Mouse (Mus musculus) gastrocnemius, adult 8-10 months (tissue): Measurements from ENCODE around the gene Ugt3a1. TPM values are rescaled to one million over a fixed set of nuclear protein-coding genes. Genes with fewer than 3 reads are reported as not detected.
"Not testable (repeated sequence)": the region's sequence is repeated elsewhere in the genome, so short reads cannot be mapped to it uniquely, and the experiment has no call there.

Experiments used
- DNase-seq, 2 experiments: peaks; one replicate each; pipeline ENCODE4 v3.0.0; 2022; ENCODE audit warnings: low spot score in 2 of 2
- total RNA-seq, 4 experiments: library from RNA; stranded (reverse); gene quantifications; 2 replicates each; pipeline ENCODE4 v1.2.4; 2022

The Ugt3a1 gene
- total RNA-seq: not detected

DNA sequence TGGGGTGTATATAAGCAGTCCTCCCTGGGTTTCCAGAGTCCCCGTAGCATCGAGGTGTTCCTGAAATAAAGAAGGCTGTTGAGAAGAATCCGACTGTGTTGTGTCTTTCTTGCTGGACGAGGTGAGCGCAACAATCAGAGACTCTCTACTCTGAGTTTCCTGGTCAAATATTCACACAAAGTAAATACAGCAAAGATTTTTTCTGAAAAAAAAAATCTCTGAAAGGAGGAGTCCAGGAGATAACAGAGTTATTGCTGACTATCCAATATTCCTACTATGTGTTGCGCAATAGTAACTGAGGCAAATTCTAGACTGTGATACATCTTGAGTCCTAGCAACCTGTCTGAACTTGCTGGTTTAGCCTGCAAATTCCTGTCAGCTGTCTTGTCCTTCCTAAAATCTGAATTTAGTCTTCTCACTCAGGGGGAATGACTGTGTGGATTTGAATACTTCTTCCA is at the start of gene Ugt3a1:
Gene Ugt3a1, plus strand, starts transcription at position 51 of the 458 bp plus-strand sequence.
- no peak for DNase-seq

DNA sequence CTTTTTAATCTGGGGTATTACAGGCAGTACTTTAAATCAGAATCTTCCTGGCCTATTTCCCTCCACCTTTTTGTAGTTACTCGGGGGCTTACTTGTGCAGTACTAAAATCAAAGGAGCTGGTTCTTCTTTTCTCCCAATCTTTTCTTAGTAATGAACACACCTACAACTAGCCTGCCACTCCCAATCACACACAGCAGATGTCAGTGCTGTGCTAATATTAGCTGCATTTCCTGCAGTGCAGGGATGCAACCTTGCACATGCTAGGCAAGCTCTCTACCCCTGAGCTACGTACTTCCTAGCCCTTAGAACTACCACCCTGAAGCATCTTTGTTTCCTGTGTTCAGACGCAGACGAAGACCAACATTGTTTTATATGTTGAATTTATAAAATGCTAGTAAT is 45.8 kb upstream of the Ugt3a1 start:
- not testable (repeated sequence) for DNase-seq

DNA sequence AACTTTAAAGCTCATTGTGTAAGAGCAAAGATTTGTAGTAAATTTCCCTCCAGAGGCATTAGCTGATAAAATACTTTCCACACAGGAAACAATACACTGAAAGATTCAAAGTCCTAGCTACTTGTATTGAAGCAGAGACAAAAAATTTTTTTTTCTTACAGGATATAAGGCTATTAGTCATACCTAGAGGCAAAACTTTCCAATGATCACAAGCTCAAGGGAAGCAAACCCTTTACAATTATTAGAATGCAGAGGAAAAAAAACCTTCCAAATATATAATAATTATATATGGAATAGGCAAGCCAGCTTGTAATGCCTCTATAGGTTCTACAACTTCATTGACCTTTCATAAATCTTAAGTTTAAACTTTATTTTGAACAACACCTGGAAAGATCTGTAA is 30.3 kb upstream of the Ugt3a1 start:
- DNase-seq: no peak

DNA sequence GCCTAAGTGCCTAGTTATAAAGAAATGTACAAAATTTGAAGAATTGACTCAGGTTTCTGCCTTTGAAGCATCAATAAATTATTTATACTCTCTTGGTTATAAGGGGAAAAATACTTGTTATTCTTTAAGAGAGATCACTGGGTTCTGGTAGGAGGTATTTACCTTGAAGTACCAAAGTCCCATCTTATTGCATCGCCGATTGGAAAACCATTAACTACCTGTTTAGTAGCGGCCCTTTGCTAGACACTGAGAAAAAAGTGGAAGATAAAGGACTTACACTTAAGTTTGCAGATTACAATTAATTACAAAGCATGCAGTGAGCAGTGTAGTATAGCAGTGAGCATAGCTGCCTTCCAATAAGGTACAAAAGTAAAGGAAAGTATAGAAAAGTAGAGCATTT is 23.8 kb upstream of the Ugt3a1 start:
- DNase-seq: no peak

DNA sequence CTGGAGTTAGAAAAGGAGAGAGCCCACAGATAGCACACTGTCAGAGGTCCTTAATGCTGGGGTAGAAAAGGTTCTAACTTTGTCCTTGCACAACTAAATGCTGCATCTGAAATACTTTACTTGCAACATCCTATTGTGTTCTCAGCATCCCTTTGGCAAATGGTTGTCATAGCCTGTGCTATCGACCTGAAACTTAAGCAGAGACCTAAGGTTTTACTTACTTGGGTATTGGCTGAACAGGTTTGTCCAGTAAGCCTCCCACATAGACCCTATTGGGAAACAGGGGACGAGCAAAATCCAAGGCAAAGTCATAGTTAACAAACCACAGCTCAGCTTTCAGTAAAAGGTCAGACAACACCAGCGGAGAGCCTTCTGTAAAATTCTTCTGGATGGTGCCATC is 16.1 kb upstream of the Ugt3a1 start:
- DNase-seq: no peak

DNA sequence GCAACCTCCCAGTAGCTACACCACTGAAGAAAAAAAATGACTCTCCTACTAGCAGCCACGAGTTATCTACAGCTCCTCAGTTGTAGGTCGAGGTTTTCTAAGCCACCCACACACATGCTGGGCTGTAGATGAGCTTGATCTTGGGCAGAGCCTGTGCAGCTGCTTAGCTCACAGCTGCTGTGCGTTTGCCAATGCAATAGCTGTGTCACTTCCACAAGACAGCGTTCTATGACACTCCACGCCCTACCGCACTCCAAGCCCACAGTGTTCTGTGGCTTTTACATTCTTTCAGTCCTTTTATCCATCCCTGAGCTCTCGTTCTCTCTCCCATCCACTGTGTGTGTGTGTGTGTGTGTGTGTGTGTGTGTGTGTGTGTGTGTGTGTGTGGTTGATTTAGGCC is 4.8 kb upstream of the Ugt3a1 start:
- no peak for DNase-seq

DNA sequence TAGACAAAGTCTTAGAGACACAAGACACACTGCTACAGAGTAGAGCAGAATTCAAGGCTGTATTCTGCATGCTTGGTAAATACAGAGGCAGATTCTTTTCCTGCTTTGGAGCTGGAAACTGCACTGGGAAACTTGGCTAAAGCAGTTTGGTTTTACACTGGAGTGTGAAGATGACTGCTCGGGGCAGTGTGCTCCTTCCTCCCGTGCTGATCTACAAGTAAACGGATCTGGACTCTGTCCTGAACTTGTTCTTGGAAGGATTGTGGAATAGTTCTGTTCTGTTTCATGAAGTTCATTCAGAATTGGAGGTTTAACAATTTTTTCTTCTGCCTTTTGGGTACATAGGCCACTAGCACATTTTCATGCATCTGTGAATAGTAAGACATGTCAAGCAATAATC is 2.3 kb downstream of the Ugt3a1 start:
- no peak for DNase-seq

DNA sequence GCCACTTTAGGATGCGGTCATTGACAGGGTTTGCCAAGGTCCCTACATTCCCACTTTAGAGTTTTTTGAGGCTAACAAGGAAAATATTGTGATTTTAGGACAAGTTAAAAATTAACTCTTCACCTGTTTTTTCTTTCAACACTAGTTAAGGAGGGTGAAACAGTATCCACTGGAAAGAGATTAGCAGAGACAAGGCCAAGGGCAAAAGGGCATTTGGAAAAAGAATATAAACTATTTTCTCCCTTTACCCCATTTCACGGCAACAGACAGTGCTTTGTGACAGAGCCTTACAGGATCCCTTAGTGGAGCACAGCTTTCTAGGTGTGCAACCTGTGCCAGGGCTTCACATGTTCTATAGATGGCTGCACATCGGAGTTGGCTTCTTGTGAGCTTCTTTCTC is 2.9 kb downstream of the Ugt3a1 start:
- no peak for DNase-seq

DNA sequence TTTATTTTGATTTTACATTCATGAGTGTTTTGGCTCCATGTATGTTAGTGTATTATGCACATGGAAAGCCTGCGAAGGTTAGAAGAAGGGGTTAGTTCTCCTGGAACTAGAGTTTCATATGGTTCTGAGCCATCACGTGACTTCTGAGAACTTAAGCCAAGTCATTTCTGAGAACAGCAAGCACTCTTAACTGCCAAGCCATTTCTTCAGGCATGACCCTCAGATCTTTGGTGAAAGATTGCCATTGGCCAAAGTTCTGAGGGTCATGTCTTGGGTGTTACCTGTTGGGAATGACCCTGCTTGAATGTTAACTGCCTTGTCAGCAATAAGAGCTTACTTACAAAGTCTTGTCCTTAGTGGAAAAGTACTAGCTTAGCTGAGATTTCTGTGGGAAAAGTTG is 6.5 kb downstream of the Ugt3a1 start:
- DNase-seq: no peak

DNA sequence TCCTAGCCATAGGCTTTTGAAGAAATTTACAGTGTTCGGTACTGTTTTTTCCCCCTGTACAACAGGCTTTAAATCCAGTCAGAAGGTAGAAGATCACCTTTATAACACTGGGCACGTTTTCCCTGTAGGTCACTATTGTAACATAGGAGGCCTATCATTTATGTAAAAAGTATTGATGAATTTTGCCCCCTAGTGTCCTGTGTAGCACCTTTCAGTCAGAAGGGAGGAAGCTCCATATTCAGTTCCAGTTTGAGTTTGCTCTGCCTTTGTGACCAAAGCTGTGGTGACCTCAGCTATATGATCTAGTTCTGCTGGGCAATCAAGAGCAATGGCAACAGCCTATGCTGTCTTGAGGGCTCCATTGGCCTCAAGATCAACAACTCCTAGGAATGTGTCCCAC is 13.0 kb downstream of the Ugt3a1 start:
- DNase-seq: no peak

DNA sequence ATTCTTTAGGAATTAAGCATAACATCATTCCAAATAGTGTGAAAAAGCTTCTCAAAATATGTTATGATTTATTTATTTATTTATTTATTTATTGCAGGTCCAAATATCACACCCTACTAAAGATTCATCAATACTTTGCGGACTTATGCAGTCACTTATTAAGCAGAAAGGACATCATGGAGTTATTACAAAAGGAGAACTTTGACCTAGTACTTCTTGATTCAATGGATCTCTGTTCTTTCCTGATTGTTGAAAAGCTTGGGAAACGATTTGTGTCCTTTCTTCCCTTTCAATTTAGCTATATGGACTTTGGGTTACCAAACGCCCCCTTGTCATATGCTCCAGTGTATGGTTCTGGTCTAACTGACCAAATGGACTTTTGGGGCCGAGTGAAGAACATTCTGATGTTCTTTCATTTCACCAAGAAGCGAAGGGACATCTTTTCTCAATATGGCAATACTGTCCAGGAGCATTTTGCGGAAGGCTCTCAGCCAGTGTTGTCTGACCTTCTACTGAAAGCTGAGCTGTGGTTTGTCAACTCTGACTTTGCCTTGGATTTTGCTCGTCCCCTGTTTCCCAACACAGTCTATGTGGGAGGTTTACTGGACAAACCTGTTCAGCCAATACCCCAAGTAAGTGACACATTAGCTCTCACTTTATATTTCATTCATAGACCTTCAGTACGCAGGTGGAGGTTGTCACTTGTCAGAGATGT is 29.4 kb downstream of the Ugt3a1 start:
- no peak for DNase-seq

DNA sequence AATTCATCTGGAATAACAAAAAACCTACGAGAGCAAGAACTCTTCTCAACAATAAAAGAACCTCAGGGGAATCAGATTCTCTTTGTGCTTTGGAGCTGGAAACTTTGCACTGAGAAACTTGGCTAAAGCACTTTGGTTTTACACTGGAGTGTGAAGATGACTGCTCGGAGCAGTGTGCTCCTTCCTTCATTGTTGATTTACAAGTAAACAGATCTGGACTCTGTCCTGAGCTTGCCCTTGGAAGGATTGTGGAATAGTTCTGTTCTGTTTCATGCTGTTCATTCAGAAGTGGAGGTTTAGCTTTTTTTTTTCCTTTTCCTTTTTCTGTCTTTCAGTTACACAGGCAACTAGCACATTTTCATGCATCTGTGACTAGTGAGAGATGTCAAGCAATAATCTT is 57.9 kb downstream of the Ugt3a1 start:
- DNase-seq: no peak

DNA sequence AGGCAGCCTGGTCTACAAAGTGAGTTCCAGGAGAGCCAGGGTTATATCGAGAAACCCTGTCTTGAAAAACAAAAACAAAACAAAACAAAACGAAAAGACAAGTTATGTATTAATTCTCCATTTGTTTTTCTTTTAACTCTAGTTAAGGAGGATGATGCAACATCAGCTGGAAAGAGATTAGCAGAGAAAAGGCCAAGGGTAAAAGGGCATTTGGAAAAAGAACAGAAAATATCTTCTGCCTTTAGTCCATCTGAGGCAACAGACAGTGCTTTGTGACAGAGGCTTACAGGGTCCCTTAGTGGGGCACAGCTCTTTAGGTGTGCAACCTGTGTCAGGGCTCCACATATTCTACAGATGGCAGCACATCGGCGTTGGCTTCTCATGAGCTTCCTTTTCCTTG is 58.7 kb downstream of the Ugt3a1 start, which contains the start of gene Ugt3a2:
Gene Ugt3a2, plus strand, starts transcription at position 210 of the 400 bp plus-strand sequence.
- DNase-seq: no peak

DNA sequence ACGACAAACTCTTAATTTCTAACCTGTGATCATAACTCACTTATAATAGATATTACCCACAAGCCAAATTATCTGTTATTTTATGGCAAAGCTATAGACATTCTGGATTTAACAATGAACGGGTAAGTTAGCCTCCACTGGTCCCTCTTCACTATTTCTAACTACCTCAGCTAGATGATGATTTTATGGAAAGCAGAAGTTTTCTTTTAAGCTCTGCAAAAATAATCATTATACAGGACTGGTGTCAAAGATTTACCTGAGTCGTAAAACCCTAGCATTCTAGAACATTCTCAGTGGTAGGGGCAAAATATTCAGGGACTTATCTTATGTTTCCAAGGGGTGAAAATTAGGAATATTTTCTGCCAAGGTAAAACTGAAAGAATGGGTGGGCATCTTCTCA is 59.9 kb downstream of the Ugt3a1 start:
- no peak for DNase-seq

DNA sequence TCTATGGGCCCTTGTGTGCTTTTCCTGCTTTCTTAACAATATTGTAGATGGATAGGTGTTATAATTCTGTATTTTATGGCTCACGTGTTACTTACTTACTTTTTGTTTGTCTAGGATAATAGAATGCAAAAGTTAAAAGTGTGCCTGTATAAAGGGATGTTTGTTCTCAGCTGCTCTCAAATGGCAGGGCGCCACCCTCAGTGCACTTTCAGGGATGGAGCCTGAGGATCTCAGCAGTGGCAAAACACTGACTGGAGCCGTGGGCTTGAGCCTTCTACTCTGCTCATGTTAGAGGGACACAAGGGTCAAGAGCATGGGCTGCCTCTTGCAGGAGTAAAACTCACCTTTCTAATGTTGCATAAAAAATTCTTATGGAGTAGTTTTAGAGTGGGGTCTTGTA is 60.3 kb downstream of the Ugt3a1 start:
- no peak for DNase-seq

DNA sequence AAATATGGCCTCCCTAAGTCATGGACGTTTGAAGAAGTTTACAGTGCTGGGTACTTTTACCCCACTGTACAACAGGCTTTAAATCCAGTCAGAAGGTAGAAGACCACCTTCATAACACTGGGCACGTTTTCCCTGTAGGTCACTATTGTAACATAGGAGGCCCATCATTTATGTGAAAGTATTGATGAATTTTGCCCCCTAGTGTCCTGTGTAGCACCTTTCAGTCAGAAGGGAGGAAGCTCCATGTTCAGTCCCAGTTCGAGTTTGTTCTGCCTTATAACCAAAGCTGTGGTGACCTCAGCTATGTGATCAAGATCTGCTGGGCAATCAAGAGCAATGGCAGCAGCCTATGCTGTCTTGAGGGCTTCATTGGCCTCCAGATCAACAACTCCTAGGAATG is 72.1 kb downstream of the Ugt3a1 start:
- no peak for DNase-seq

DNA sequence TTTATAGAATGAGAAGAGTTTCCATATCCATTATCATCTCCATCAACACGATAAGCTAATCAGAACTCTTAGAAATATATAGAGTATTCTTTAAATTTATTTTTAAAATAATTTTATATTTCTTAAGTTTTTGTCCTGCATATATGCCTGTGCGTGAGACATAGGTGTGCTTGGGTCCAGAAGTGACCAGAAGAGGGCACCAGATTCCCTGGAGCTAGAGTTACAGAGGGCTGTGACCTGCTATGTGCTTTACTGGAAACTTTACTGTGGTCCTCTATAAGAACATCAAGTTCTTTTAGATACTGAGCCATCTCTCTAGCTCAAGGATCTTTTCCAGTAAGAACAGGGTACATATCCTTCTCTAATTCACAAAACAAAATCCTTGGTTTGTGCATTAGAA is 86.1 kb downstream of the Ugt3a1 start:
- DNase-seq: no peak

Other genes starting within 250 kb of the Ugt3a1 start
- gene Nadk2, start 205.6 kb upstream of the Ugt3a1 start, total RNA-seq: 10 to 100 TPM; 30.8 to 41.8 (median 37.9) TPM
- 10 to 100 TPM; 15.9 to 19.6 (median 16.6) TPM for gene Lmbrd2, start 136.3 kb upstream of the Ugt3a1 start, total RNA-seq
- under 1 TPM; 0.15 to 0.53 (median 0.35) TPM for gene Skp2, start 121.5 kb upstream of the Ugt3a1 start, total RNA-seq
- not detected for gene Ugt3a2, start 58.7 kb downstream of the Ugt3a1 start, total RNA-seq
- not detected for gene Capsl, start 159.1 kb downstream of the Ugt3a1 start, total RNA-seq